Mouse (Mus musculus): Measurements from ENCODE around the gene Cmbl.

Cmbl gene

GRCm38 (mm10) chr15:31540513-31540802, 24.7 kb upstream of the Cmbl start:
- DNase-seq (ENCODE audit: extremely low read depth, low read depth, low spot score) = no peak

GRCm38 (mm10) chr15:31542013-31542958, 22.9 kb upstream of the Cmbl start:
- DNase-seq (ENCODE audit: extremely low read depth, low read depth, low spot score) = no peak

GRCm38 (mm10) chr15:31543246-31543645, 21.9 kb upstream of the Cmbl start:
- no peak for DNase-seq (ENCODE audit: extremely low read depth, low read depth, low spot score)

GRCm38 (mm10) chr15:31545058-31545457, 20.1 kb upstream of the Cmbl start:
- no peak for DNase-seq (ENCODE audit: extremely low read depth, low read depth, low spot score)

GRCm38 (mm10) chr15:31546291-31546690, 18.9 kb upstream of the Cmbl start:
- no peak for DNase-seq (ENCODE audit: extremely low read depth, low read depth, low spot score)

- DNase-seq (ENCODE audit: extremely low read depth, low read depth, low spot score) = no peak
Measured at GRCm38 (mm10) chr15:31547421-31547820, 17.8 kb upstream of the Cmbl start.

GRCm38 (mm10) chr15:31550381-31550780, 14.8 kb upstream of the Cmbl start:
- no peak for DNase-seq (ENCODE audit: extremely low read depth, low read depth, low spot score)

- DNase-seq (ENCODE audit: extremely low read depth, low read depth, low spot score) = no peak
Measured at GRCm38 (mm10) chr15:31554855-31555254, 10.3 kb upstream of the Cmbl start.

GRCm38 (mm10) chr15:31561390-31561789, 3.8 kb upstream of the Cmbl start:
- DNase-seq (ENCODE audit: extremely low read depth, low read depth, low spot score) = no peak

- no peak for DNase-seq (ENCODE audit: extremely low read depth, low read depth, low spot score)
Measured at GRCm38 (mm10) chr15:31561976-31562375, 3.2 kb upstream of the Cmbl start.

- DNase-seq (ENCODE audit: extremely low read depth, low read depth, low spot score) = no peak
Measured at GRCm38 (mm10) chr15:31562847-31563246, 2.3 kb upstream of the Cmbl start.

- no peak for DNase-seq (ENCODE audit: extremely low read depth, low read depth, low spot score)
Measured at GRCm38 (mm10) chr15:31563577-31564546, 1.3 kb upstream of the Cmbl start.

GRCm38 (mm10) chr15:31565786-31566185, 597 bp downstream of the Cmbl start:
- DNase-seq (ENCODE audit: extremely low read depth, low read depth, low spot score) = no peak

- DNase-seq (ENCODE audit: extremely low read depth, low read depth, low spot score) = no peak
Measured at GRCm38 (mm10) chr15:31567431-31567830, 2.2 kb downstream of the Cmbl start.

GRCm38 (mm10) chr15:31568581-31568996, 3.4 kb downstream of the Cmbl start:
- DNase-seq (ENCODE audit: extremely low read depth, low read depth, low spot score) = no peak

- peak; percentile 95 for DNase-seq (ENCODE audit: extremely low read depth, low read depth, low spot score)
Measured at GRCm38 (mm10) chr15:31569325-31570022, 4.3 kb downstream of the Cmbl start.

GRCm38 (mm10) chr15:31570959-31571358, 5.8 kb downstream of the Cmbl start:
- no peak for DNase-seq (ENCODE audit: extremely low read depth, low read depth, low spot score)

- peak; percentile 67 for DNase-seq (ENCODE audit: extremely low read depth, low read depth, low spot score)
Measured at GRCm38 (mm10) chr15:31571906-31572722, 6.9 kb downstream of the Cmbl start.

GRCm38 (mm10) chr15:31573287-31573686, 8.1 kb downstream of the Cmbl start:
- no peak for DNase-seq (ENCODE audit: extremely low read depth, low read depth, low spot score)

GRCm38 (mm10) chr15:31573692-31574091, 8.5 kb downstream of the Cmbl start:
- DNase-seq (ENCODE audit: extremely low read depth, low read depth, low spot score) = no peak
